Mouse (Mus musculus) heart, postnatal 0 days (tissue): ENCODE data around the gene Slc25a41.

Experiments
- CTCF ChIP-seq: IDR thresholded peaks from 2 replicates; pipeline ENCODE4 v1.5.1; 2016; ENCODE audit warnings: antibody characterized with exemption, control low read depth, low read depth
- EP300 ChIP-seq: IDR thresholded peaks from 2 replicates; pipeline ENCODE4 v1.6.1; 2016; ENCODE audit warnings: antibody characterized with exemption, low read depth

DNA sequence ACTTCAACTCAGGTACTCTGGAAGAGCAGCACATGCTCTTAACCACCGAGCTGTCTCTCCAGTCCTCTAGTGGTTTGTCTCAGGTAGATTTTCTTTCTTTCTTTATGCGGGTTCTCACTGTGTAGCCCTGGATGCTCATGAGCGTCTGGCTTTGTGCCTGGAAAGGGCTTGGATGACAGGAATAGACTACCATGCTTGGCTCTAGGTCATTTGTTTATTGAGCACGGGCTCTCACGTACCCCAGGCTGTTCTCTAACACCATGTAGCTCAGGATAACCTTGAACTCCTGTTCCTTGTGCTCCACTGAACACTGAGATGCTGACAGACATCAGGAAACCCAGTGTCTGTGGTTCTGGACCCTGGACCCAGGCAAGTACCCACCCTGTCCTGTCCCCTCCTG is 41.0 kb upstream of the Slc25a41 start:
- TF ChIP-seq CTCF (no peak), EP300 (no peak)
